Mouse (Mus musculus): ENCODE data around the gene Nnmt.

Nnmt gene

GRCm38 (mm10) chr9:48604939-48605598 lies at the start of gene Nnmt:
Nnmt (minus strand) TSS chr9:48605153.
- DNase-seq (ENCODE audit: extremely low read depth, insufficient read length, low spot score): peak; percentile 11

GRCm38 (mm10) chr9:48654730-48655129 lies 49.8 kb upstream of the Nnmt start:
- no peak for DNase-seq (ENCODE audit: extremely low read depth, insufficient read length, low spot score)

- DNase-seq (ENCODE audit: extremely low read depth, insufficient read length, low spot score): no peak
Observed at GRCm38 (mm10) chr9:48653399-48654070, 48.6 kb upstream of the Nnmt start.

GRCm38 (mm10) chr9:48652026-48652425 lies 47.1 kb upstream of the Nnmt start:
- no peak for DNase-seq (ENCODE audit: extremely low read depth, insufficient read length, low spot score)

- DNase-seq (ENCODE audit: extremely low read depth, insufficient read length, low spot score): no peak
Observed at GRCm38 (mm10) chr9:48650846-48651245, 45.9 kb upstream of the Nnmt start.

GRCm38 (mm10) chr9:48649851-48650685 lies 45.1 kb upstream of the Nnmt start:
- no peak for DNase-seq (ENCODE audit: extremely low read depth, insufficient read length, low spot score)

GRCm38 (mm10) chr9:48649098-48649766 lies 44.3 kb upstream of the Nnmt start:
- no peak for DNase-seq (ENCODE audit: extremely low read depth, insufficient read length, low spot score)

- DNase-seq (ENCODE audit: extremely low read depth, insufficient read length, low spot score): no peak
Observed at GRCm38 (mm10) chr9:48648285-48649097, 43.5 kb upstream of the Nnmt start.

- DNase-seq (ENCODE audit: extremely low read depth, insufficient read length, low spot score): no peak
Observed at GRCm38 (mm10) chr9:48647648-48648284, 42.8 kb upstream of the Nnmt start.

- DNase-seq (ENCODE audit: extremely low read depth, insufficient read length, low spot score): no peak
Observed at GRCm38 (mm10) chr9:48646781-48647647, 42.1 kb upstream of the Nnmt start.

- no peak for DNase-seq (ENCODE audit: extremely low read depth, insufficient read length, low spot score)
Observed at GRCm38 (mm10) chr9:48646251-48646650, 41.3 kb upstream of the Nnmt start.

- DNase-seq (ENCODE audit: extremely low read depth, insufficient read length, low spot score): no peak
Observed at GRCm38 (mm10) chr9:48645648-48646126, 40.7 kb upstream of the Nnmt start.

- no peak for DNase-seq (ENCODE audit: extremely low read depth, insufficient read length, low spot score)
Observed at GRCm38 (mm10) chr9:48644926-48645647, 40.1 kb upstream of the Nnmt start.

- no peak for DNase-seq (ENCODE audit: extremely low read depth, insufficient read length, low spot score)
Observed at GRCm38 (mm10) chr9:48644376-48644775, 39.4 kb upstream of the Nnmt start.

GRCm38 (mm10) chr9:48641636-48642035 lies 36.7 kb upstream of the Nnmt start:
- no peak for DNase-seq (ENCODE audit: extremely low read depth, insufficient read length, low spot score)

- no peak for DNase-seq (ENCODE audit: extremely low read depth, insufficient read length, low spot score)
Observed at GRCm38 (mm10) chr9:48640881-48641280, 35.9 kb upstream of the Nnmt start.

GRCm38 (mm10) chr9:48638176-48638803 lies 33.3 kb upstream of the Nnmt start:
- no peak for DNase-seq (ENCODE audit: extremely low read depth, insufficient read length, low spot score)

All from 3134 (cell line).